Mouse (Mus musculus): ENCODE data around the gene Hhatl.

Gene Hhatl

GRCm38 (mm10) chr9:121791757-121792521, at the start of gene Hhatl:
TSS of gene Hhatl (minus strand) at chr9:121792507.
- no peak for DNase-seq (ENCODE audit: low spot score in 2 of 2)

- DNase-seq (ENCODE audit: low spot score in 2 of 2), result no peak
Measured at GRCm38 (mm10) chr9:121839622-121839965, 47.3 kb upstream of the Hhatl start.

- peak; percentile 95 to 96 for DNase-seq (ENCODE audit: low spot score in 2 of 2)
Measured at GRCm38 (mm10) chr9:121838829-121839621, 46.7 kb upstream of the Hhatl start, which contains the start of gene Ccdc13. TSS of gene Ccdc13 (minus strand) at chr9:121839461.

GRCm38 (mm10) chr9:121838008-121838407, 45.7 kb upstream of the Hhatl start:
- DNase-seq (ENCODE audit: low spot score in 2 of 2), result no peak

- DNase-seq (ENCODE audit: low spot score in 2 of 2), result no peak
Measured at GRCm38 (mm10) chr9:121833825-121834224, 41.5 kb upstream of the Hhatl start.

- peak; percentile 84 to 89 for DNase-seq (ENCODE audit: low spot score in 2 of 2)
Measured at GRCm38 (mm10) chr9:121830956-121831293, 38.6 kb upstream of the Hhatl start.

- DNase-seq (ENCODE audit: low spot score in 2 of 2), result peak in 1 of 2 experiments; percentile 59
Measured at GRCm38 (mm10) chr9:121830243-121830955, 38.1 kb upstream of the Hhatl start.

GRCm38 (mm10) chr9:121829270-121829992, 37.1 kb upstream of the Hhatl start:
- DNase-seq (ENCODE audit: low spot score in 2 of 2), result no peak

GRCm38 (mm10) chr9:121828314-121828713, 36.0 kb upstream of the Hhatl start:
- DNase-seq (ENCODE audit: low spot score in 2 of 2), result no peak

- DNase-seq (ENCODE audit: low spot score in 2 of 2), result no peak
Measured at GRCm38 (mm10) chr9:121826356-121826755, 34.0 kb upstream of the Hhatl start.

- no peak for DNase-seq (ENCODE audit: low spot score in 2 of 2)
Measured at GRCm38 (mm10) chr9:121823991-121824390, 31.7 kb upstream of the Hhatl start.

GRCm38 (mm10) chr9:121823051-121823450, 30.7 kb upstream of the Hhatl start:
- DNase-seq (ENCODE audit: low spot score in 2 of 2), result no peak

- peak; percentile 69 to 72 for DNase-seq (ENCODE audit: low spot score in 2 of 2)
Measured at GRCm38 (mm10) chr9:121822585-121822991, 30.3 kb upstream of the Hhatl start.

GRCm38 (mm10) chr9:121820765-121821164, 28.5 kb upstream of the Hhatl start:
- DNase-seq (ENCODE audit: low spot score in 2 of 2), result no peak

- no peak for DNase-seq (ENCODE audit: low spot score in 2 of 2)
Measured at GRCm38 (mm10) chr9:121819771-121820471, 27.6 kb upstream of the Hhatl start.

GRCm38 (mm10) chr9:121819073-121819770, 26.9 kb upstream of the Hhatl start:
- no peak for DNase-seq (ENCODE audit: low spot score in 2 of 2)

- no peak for DNase-seq (ENCODE audit: low spot score in 2 of 2)
Measured at GRCm38 (mm10) chr9:121815183-121815582, 22.9 kb upstream of the Hhatl start.

- DNase-seq (ENCODE audit: low spot score in 2 of 2), result peak; percentile 77 to 85
Measured at GRCm38 (mm10) chr9:121810081-121810821, 17.9 kb upstream of the Hhatl start.

- DNase-seq (ENCODE audit: low spot score in 2 of 2), result no peak
Measured at GRCm38 (mm10) chr9:121808511-121808910, 16.2 kb upstream of the Hhatl start.

GRCm38 (mm10) chr9:121807947-121808346, 15.6 kb upstream of the Hhatl start:
- DNase-seq (ENCODE audit: low spot score in 2 of 2), result no peak
